In genomic region chr11:76536576-76537354, GRCm38 (mm10) we compare ENCODE assay signal across 8 mouse cellular contexts.
A peak's percentile ranks its signal among the peaks of the same experiment; 100 is the strongest.
DNase-seq lines count a peak whose midpoint lies in the region; ATAC-seq lines count a peak whose summit lies in the region.

No protein-coding gene starts in this region.

- peak; percentile 40 for DNase-seq in heart, postnatal 4 days
- no peak for DNase-seq in heart, adult 9 months (ENCODE audit: low spot score in 2 of 2)
- DNase-seq in 416B (ENCODE audit: low read depth) (peak; percentile 47), ZHBTc4 (ENCODE audit: low read depth, low spot score) (peak; percentile 82)
- peak; percentile 46 to 61 for DNase-seq in kidney, postnatal 25 days
- peak; percentile 51 for DNase-seq in thymus, postnatal 4 days
- no peak for DNase-seq in ovary, postnatal 10 days (ENCODE audit: low spot score)

- ATAC-seq in megakaryocyte, adult 5-6 weeks (ENCODE audit: poor library complexity, severe bottlenecking): no peak

Comparison
In these comparisons a context has a peak if more than half of its experiments do, and no peak if none do; other contexts are left out.
1. DNase-seq: peak in heart, postnatal 4 days (single experiment), 416B (single experiment), ZHBTc4 (single experiment), kidney, postnatal 25 days (2 of 2) and thymus, postnatal 4 days (single experiment); none in heart, adult 9 months (0 of 2) and ovary, postnatal 10 days (single experiment).